Comparison of ENCODE assay signal across 16 mouse cellular contexts in the genomic region with DNA sequence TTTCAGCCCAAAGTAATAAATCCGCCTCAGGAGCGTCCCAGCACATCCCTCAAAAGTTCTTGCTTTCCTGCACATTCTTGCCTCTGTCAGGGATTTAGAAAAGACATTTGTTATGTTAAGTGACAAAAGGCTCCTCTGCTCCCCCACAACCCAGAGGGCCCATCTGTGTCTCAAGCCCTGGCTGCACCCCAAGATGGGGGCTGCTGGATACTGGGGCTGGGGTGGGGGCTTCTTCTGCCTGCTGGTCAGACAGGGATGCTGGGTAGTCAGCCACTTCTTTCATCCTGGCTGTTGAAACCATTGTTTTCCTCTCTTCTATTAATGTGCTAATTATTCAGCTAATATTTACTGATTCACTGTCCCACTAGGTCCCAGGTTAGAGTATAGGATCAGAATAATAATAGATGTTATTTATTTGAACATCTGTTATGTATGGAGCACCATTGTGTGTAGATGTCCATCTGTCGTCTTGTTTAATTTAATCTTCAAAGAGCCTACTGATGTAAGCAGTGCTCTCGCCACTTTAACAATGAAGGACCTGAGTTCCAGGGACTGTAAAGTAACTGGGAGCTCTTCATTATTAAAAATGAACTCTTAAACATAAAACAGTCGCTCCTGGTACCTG. TPM values are rescaled to one million over a fixed set of nuclear protein-coding genes. Genes with fewer than 3 reads are reported as not detected.
DNase-seq lines count a peak whose midpoint lies in the region; ATAC-seq lines count a peak whose summit lies in the region.
"Had no signal": no experiment of that assay in that cellular context is flagged by ENCODE, and none has a peak within 500 bp of the region (broad histone marks: within the 10 kb centered on the region; RNA-seq: fewer than 3 reads in every experiment).

No protein-coding gene starts in this region.

- WGBS in forebrain, embryonic 13.5 days = 28% methylated on average over 5 of the region's 5 CpGs
- WGBS in hindbrain, embryonic 16.5 days = 22% methylated on average over 5 of the region's 5 CpGs
- 17% methylated on average over 5 of the region's 5 CpGs for WGBS in neural tube, embryonic 13.5 days
- WGBS in heart, embryonic 10.5 days = 58% methylated on average over 5 of the region's 5 CpGs

- no peaks in the 10 kb centered on the region for H3K27me3 ChIP-seq in forebrain, embryonic 13.5 days
- no peaks in the 10 kb centered on the region for H3K27me3 ChIP-seq in hindbrain, embryonic 16.5 days (replicated peaks; ENCODE audit: control insufficient read depth, insufficient read depth, low read length)
- no peaks in the 10 kb centered on the region for H3K27me3 ChIP-seq in neural tube, embryonic 13.5 days
- peaks cover 14% of the 10 kb centered on the region; the same call in 1 of the 2 replicates for H3K27me3 ChIP-seq in heart, embryonic 10.5 days (ENCODE audit: insufficient read depth, poor library complexity, severe bottlenecking)
- H3K27me3 ChIP-seq: liver, embryonic 15.5 days had no signal

- peaks cover 60% of the 10 kb centered on the region for H3K36me3 ChIP-seq in forebrain, embryonic 13.5 days (ENCODE audit: poor library complexity, severe bottlenecking)
- H3K36me3 ChIP-seq in hindbrain, embryonic 16.5 days (ENCODE audit: control insufficient read depth, insufficient read depth, low read length) = peaks cover under 1% of the 10 kb centered on the region; the same call in 1 of the 2 replicates
- H3K36me3 ChIP-seq in neural tube, embryonic 13.5 days = peaks cover 20% of the 10 kb centered on the region
- no peaks in the 10 kb centered on the region for H3K36me3 ChIP-seq in heart, embryonic 10.5 days
- H3K36me3 ChIP-seq: limb, embryonic 10.5 days; liver, embryonic 15.5 days had no signal

- peaks cover 53% of the 10 kb centered on the region for H3K4me1 ChIP-seq in forebrain, embryonic 13.5 days
- H3K4me1 ChIP-seq in hindbrain, embryonic 16.5 days (ENCODE audit: control insufficient read depth, insufficient read depth, low read depth, low read length) = peaks cover 26% of the 10 kb centered on the region
- H3K4me1 ChIP-seq in neural tube, embryonic 13.5 days (replicated peaks) = peaks cover 71% of the 10 kb centered on the region
- H3K4me1 ChIP-seq in heart, embryonic 10.5 days = no peaks in the 10 kb centered on the region
- H3K4me1 ChIP-seq: limb, embryonic 10.5 days; liver, embryonic 15.5 days had no signal

- H3K4me3 ChIP-seq in forebrain, embryonic 13.5 days = no peak overlapping the region
- no peak overlapping the region for H3K4me3 ChIP-seq in hindbrain, embryonic 16.5 days (ENCODE audit: low read length)
- H3K4me3 ChIP-seq in neural tube, embryonic 13.5 days = no peak overlapping the region
- no peak overlapping the region for H3K4me3 ChIP-seq in heart, embryonic 10.5 days
- H3K4me3 ChIP-seq: heart, adult 2 months; limb, embryonic 10.5 days; liver, embryonic 15.5 days; myocyte had no signal

- H3K27ac ChIP-seq in forebrain, embryonic 13.5 days = peak overlapping the region; percentile 83
- H3K27ac ChIP-seq in hindbrain, embryonic 16.5 days (ENCODE audit: low read depth, low read length) = peak overlapping the region; percentile 73
- peak overlapping the region; percentile 83 for H3K27ac ChIP-seq in neural tube, embryonic 13.5 days (replicated peaks)
- H3K27ac ChIP-seq in heart, embryonic 10.5 days = no peak overlapping the region
- H3K27ac ChIP-seq: limb, embryonic 10.5 days; liver, embryonic 15.5 days; macrophage had no signal

- H3K4me2 ChIP-seq in forebrain, embryonic 13.5 days = no peak overlapping the region
- no peak overlapping the region for H3K4me2 ChIP-seq in hindbrain, embryonic 16.5 days (ENCODE audit: low read length)
- no peak overlapping the region for H3K4me2 ChIP-seq in neural tube, embryonic 13.5 days
- H3K4me2 ChIP-seq: liver, embryonic 15.5 days had no signal

- H3K9me3 ChIP-seq in forebrain, embryonic 13.5 days (replicated peaks) = no peaks in the 10 kb centered on the region
- H3K9me3 ChIP-seq in hindbrain, embryonic 16.5 days (ENCODE audit: control insufficient read depth, low read length) = no peaks in the 10 kb centered on the region
- no peaks in the 10 kb centered on the region for H3K9me3 ChIP-seq in neural tube, embryonic 13.5 days
- no peaks in the 10 kb centered on the region for H3K9me3 ChIP-seq in heart, embryonic 10.5 days
- H3K9me3 ChIP-seq: limb, embryonic 10.5 days; liver, embryonic 15.5 days had no signal

- H3K9ac ChIP-seq in forebrain, embryonic 13.5 days = no peak overlapping the region
- H3K9ac ChIP-seq in hindbrain, embryonic 16.5 days (ENCODE audit: low read depth, low read length) = no peak overlapping the region
- H3K9ac ChIP-seq in neural tube, embryonic 13.5 days = no peak overlapping the region
- H3K9ac ChIP-seq: liver, embryonic 15.5 days had no signal

- ATAC-seq in forebrain, embryonic 13.5 days = peak; percentile 64
- ATAC-seq in hindbrain, embryonic 16.5 days = 0 out of 2 replicates have a peak, but pooled peaks have one; percentile 53
- ATAC-seq in neural tube, embryonic 13.5 days (ENCODE audit: low read depth) = peak; percentile 78

- DNase-seq in embryo, embryonic 10 days (ENCODE audit: low spot score) = peak; percentile 30
- no peak for DNase-seq in embryo, embryonic 11 days
- no peak for DNase-seq in heart, embryonic 10.5 days (ENCODE audit: low spot score)
- DNase-seq in lung, adult 18-20 months = no peak
- DNase-seq in c-Kit-positive CD71-positive TER-119-positive erythroid progenitor cells, embryonic 14.5 days (ENCODE audit: low spot score) = no peak
- DNase-seq: cerebellum, adult 8-10 months; heart, adult 2 months; heart, postnatal 36 days; kidney, adult 8-10 months had no signal

RNA-seq across cellular contexts. Expression of a gene that starts 14.0 kb away (rescaled TPM):
- 47.7 and 54.3 TPM in 2 replicates for polyA plus RNA-seq in forebrain, embryonic 13.5 days (2015; fragmentation: Nextera tagmentation; extraction: Ambion mirVana)
- 98.8 and 106 TPM in 2 replicates for polyA plus RNA-seq in hindbrain, embryonic 16.5 days (2015; fragmentation: Nextera tagmentation; extraction: Ambion mirVana)
- polyA plus RNA-seq in neural tube, embryonic 13.5 days (2015; fragmentation: Nextera tagmentation; extraction: Ambion mirVana) = 50.6 and 53.1 TPM in 2 replicates
- polyA plus RNA-seq in heart, embryonic 10.5 days (2016; fragmentation: Nextera tagmentation; extraction: Ambion mirVana) = 3.1 and 3.3 TPM in 2 replicates
- polyA plus RNA-seq: macrophage had no signal

Comparison
In these comparisons a context has a peak if more than half of its experiments do, and no peak if none do; other contexts are left out.
1. RNA of a gene that starts 14.0 kb away (polyA plus RNA-seq): 98.8 to 106 TPM in hindbrain, embryonic 16.5 days, 50.6 to 53.1 TPM in neural tube, embryonic 13.5 days and 47.7 to 54.3 TPM in forebrain, embryonic 13.5 days; 3.1 to 3.3 TPM in heart, embryonic 10.5 days; every median in the first group is over 10 times any median in the second.
2. Peak in every context shown above with its lines, with median percentiles within 50 percentile points of each other: ATAC-seq.